Mouse (Mus musculus): ENCODE measurements around the gene Rapgef4. TPM values are rescaled to one million over a fixed set of nuclear protein-coding genes. Genes with fewer than 3 reads are reported as not detected.

Gene Rapgef4
- total RNA-seq, 2 experiments from 2014 or later, result 166 to 168 TPM

DNA sequence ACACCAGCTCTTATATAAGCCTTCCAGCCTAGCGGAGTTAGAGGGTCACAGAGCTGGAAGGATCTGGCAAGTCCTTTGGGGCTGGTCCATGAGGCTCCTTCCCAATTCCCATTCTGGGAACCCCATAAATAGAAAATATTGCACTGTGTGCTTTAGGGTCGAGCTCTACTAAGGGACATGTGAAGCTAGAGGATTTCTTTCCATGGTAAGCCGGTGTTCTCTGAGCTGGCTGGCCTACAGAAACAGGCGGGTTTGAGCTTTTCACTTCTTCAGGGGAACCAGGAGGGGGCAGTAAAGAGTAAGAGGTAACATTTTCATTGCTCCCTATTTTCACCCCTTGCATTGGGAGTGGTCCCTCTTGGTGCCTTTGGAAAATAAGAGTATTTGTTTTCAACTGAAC, 317.4 kb downstream of the Rapgef4 start:
- intact Hi-C loops (cut with DNase I), result loop anchor here (5.0 kb wide), 1 partner anchor 94 kb away; no protein-coding TSS in a partner anchor
- DNase-seq (ENCODE audit: extremely low spot score in 1 of 2, low spot score in 2 of 2), result no peak

DNA sequence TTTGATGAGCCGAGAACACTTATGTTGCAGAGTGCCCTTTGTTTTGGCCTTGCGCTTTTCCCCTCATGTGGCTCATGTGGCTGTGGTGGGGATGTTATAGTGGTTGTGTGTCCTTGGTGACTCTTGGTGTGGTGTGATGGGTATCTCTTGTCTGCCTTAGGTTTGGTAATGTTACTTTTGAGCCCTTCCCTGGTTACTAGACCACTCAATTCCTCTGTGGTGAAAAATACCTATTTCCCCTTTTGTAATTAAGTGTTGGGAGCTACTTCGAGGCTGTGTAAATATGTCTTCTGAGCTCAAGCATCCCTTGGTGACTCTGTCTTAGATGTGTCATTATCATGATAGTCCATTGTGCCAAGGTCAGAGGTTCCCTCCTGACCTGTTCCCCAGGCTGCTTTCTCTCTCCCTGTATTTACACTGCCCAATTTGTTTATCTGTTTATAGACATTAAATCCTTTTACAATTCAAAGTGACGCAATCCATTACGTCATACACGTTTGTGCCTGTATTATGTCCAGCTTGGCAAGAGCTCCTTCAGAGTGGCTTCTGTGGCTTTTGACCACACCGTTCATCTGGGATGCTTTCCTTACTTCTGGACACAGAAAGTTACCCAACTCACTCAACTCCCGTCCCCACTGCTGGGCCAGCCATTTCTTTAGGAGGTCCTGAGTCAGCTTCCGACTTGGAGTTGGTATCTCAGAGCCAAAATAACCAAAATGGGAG, 320.3 kb downstream of the Rapgef4 start:
- intact Hi-C loops (cut with DNase I), result no loop called here
- no peak for DNase-seq (ENCODE audit: extremely low spot score in 1 of 2, low spot score in 2 of 2)

DNA sequence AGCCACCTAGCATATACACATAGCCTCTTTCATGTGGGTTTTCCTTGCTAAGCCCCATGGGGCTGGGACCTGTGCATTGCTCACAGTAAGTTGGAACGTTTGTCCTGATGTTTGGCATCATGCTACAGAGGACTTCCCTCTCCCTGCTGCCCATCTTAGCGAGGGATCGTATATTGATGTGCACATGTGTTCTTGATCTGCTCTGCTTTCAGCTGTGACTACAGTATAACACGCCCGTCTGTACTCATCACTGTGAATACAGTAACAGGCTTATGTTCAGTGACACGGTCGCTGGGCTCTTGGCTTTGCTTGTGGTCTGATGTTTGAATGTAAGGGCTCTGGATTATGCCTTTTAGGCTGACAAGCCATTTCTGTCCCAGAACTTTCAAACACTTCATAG, 324.7 kb downstream of the Rapgef4 start:
- no peak for DNase-seq (ENCODE audit: extremely low spot score in 1 of 2, low spot score in 2 of 2)
- intact Hi-C loops (cut with DNase I), result no loop called here

Other genes starting within 250 kb of the Rapgef4 start
- gene Itga6, start 235.6 kb upstream of the Rapgef4 start, total RNA-seq (2021), result 10 to 100 TPM; 23.2 to 29.1 TPM
- 10 to 100 TPM; 31.8 to 34.8 TPM for gene Pdk1, start 108.0 kb upstream of the Rapgef4 start, total RNA-seq (2021)

All from left cerebral cortex, postnatal 10 days (tissue).